Mouse (Mus musculus) kidney, adult 11 months (tissue): ENCODE results near the gene Elp1.

ENCODE experiments used
- DNase-seq: peaks from one replicate; pipeline ENCODE4 v3.0.0; 2022

Gene Elp1

GRCm38 (mm10) chr4:56801907-56802668, at the start of gene Elp1, which contains the start of gene Fam206a:
Gene Elp1, minus strand, starts transcription at chr4:56802331.
Gene Fam206a, plus strand, starts transcription at chr4:56802345.
- peak; percentile 91 for DNase-seq

- no peak for DNase-seq
Measured at GRCm38 (mm10) chr4:56850724-56851123, 48.6 kb upstream of the Elp1 start.

- no peak for DNase-seq
Measured at GRCm38 (mm10) chr4:56848044-56848443, 45.9 kb upstream of the Elp1 start.

GRCm38 (mm10) chr4:56847400-56847799, 45.3 kb upstream of the Elp1 start:
- DNase-seq, result no peak

GRCm38 (mm10) chr4:56845896-56846533, 43.9 kb upstream of the Elp1 start:
- no peak for DNase-seq

- DNase-seq, result no peak
Measured at GRCm38 (mm10) chr4:56844911-56845310, 42.8 kb upstream of the Elp1 start.

GRCm38 (mm10) chr4:56843963-56844362, 41.8 kb upstream of the Elp1 start:
- DNase-seq, result no peak

- DNase-seq, result no peak
Measured at GRCm38 (mm10) chr4:56842501-56842900, 40.4 kb upstream of the Elp1 start.

GRCm38 (mm10) chr4:56840297-56840696, 38.2 kb upstream of the Elp1 start:
- no peak for DNase-seq

GRCm38 (mm10) chr4:56837661-56838060, 35.5 kb upstream of the Elp1 start:
- no peak for DNase-seq

GRCm38 (mm10) chr4:56831998-56832397, 29.9 kb upstream of the Elp1 start:
- peak; percentile 48 for DNase-seq

- no peak for DNase-seq
Measured at GRCm38 (mm10) chr4:56831013-56831609, 29.0 kb upstream of the Elp1 start.

- peak; percentile 53 for DNase-seq
Measured at GRCm38 (mm10) chr4:56829511-56829921, 27.4 kb upstream of the Elp1 start.

- no peak for DNase-seq
Measured at GRCm38 (mm10) chr4:56828932-56829331, 26.8 kb upstream of the Elp1 start.

- DNase-seq, result no peak
Measured at GRCm38 (mm10) chr4:56824231-56824630, 22.1 kb upstream of the Elp1 start.

- DNase-seq, result no peak
Measured at GRCm38 (mm10) chr4:56820017-56820550, 18.0 kb upstream of the Elp1 start.

GRCm38 (mm10) chr4:56815131-56815530, 13.0 kb upstream of the Elp1 start:
- no peak for DNase-seq

GRCm38 (mm10) chr4:56812096-56812495, 10.0 kb upstream of the Elp1 start:
- no peak for DNase-seq

- no peak for DNase-seq
Measured at GRCm38 (mm10) chr4:56811642-56812041, 9.5 kb upstream of the Elp1 start.

- DNase-seq, result no peak
Measured at GRCm38 (mm10) chr4:56809050-56809449, 6.9 kb upstream of the Elp1 start.

- DNase-seq, result no peak
Measured at GRCm38 (mm10) chr4:56802669-56803150, 579 bp upstream of the Elp1 start.

GRCm38 (mm10) chr4:56791373-56791772, 10.8 kb downstream of the Elp1 start:
- no peak for DNase-seq

- no peak for DNase-seq
Measured at GRCm38 (mm10) chr4:56771065-56771464, 31.1 kb downstream of the Elp1 start.

GRCm38 (mm10) chr4:56768913-56769312, 33.2 kb downstream of the Elp1 start:
- DNase-seq, result peak; percentile 21
